Mouse (Mus musculus): ENCODE data around the gene Xpr1.
A peak's percentile ranks its signal among the peaks of the same experiment; 100 is the strongest.

Xpr1 gene

DNA sequence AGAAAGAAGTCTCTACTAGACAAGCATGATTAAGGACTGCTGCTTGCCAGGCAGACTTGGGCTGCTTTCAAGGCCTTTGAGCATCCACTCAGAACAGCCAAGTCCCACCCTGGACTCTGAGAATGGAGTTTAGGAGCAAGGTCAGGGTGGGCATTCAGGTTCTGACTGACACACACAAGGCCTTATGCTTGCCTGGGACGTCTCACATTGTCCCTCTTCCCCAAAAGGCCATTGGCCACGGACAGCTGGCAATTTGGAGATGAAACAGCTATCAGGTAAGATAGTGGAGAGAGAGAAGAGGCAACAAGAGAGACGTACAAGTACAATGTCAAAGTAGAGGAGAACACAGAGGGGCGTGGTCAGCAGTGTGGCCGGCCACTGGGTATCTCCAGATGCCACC lies 165.6 kb downstream of the Xpr1 start:
- DNase-seq (ENCODE audit: low spot score) = no peak

DNA sequence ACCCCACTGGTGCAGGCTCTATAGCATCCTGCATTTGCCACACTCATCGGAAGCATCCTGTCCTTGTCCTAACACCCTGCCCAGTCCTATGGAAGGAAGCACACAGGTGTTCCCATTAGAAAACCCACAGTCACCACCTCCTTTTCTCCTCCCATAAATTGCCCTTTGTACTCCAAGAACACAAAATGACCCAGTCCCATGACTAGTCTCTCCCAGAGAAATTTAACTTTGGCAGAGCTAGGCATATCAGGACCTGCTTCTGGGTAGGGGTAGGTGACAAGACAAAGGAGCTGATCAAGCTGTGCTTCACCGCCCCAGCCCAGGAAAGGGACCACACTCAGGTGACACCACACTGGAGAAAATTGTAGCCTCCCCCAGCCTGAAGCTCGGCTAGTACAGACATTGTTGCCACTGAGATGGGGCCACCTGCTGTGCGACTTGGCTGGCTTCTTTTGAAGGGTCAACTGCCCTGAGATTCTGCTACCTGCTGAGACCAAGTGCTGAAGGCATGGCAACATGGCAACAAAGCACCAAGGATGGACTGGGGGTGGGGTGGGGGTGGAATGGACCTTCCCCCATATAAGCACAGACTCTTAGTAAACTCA lies 166.6 kb downstream of the Xpr1 start:
- no peak for DNase-seq (ENCODE audit: low spot score)

DNA sequence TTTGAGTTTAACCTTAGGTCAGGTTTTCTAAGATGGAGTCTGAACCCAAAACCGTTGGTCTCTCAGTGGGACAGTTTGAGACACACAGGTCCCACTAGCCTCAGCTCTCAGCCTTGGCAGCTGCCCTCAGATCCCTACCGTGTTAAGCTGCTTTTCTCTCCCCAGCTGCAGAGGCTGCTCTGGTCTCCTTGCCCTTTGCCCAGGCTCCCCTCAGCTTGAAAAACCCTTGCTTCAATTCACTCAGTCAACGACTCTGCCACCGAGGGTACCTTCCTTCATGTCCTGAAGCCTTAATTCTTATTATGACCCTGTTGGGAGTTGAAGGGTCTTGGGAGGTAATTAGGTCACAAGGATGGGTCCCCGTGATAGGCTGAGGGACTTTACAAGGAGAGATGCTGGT lies 167.3 kb downstream of the Xpr1 start:
- no peak for DNase-seq (ENCODE audit: low spot score)

DNA sequence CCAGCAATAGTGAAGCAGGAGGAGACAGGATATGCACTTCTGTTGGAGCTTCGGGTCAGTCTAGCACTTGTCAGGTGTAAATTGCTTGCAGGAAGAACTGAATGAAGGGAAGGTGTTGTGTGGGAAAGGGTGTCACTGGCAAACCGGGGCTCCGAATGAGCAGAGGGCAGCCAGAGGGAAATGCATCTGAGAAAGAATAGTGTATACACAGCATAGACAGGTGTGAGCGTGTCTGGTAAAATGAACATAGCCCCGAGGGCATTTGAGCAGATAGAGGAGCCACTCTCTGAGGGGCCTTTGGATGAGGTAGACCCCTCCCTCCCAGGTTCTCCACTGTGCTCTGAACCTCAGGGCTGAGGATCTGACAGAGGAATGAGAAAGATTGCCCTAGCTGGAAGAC lies 169.2 kb downstream of the Xpr1 start:
- DNase-seq (ENCODE audit: low spot score) = no peak

DNA sequence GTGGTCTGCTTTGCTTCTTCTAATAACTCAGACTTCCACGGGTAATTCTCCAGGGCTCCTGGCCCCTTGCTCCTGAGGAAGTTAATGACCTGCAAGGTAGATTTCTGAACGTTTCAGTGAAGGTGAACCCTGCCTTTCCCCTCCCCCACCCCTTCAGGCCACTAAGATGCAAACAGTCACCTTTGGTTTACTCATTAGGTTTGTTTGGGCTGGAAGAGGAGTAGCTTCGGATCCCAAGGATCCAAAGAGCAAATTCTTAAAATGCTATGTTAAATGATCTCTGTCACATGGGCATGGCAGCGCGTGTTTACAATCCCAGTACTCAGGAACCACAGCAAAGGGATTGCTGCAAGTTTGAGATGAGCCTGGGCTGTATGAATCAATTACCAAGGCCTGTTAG lies 169.8 kb downstream of the Xpr1 start:
- no peak for DNase-seq (ENCODE audit: low spot score)

DNA sequence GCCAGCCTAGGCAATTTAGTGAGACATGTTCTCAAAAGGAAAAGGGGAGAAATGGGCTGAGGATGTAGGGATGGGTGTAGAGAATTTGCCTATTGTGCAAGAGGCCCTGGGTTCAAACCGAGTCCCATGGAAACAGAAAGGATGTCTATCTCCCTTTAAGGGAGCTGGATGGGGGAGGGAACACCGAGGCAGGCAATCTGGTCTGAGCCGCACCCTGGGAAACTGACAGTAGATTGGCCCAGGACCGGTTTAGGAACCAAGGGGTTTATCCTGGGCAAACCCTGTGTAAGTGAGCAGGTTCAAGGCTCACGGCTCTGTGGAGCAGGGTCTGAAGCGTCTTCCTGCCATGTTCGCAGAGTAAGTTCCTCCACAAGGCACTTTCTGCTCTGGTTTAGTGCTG lies 171.7 kb downstream of the Xpr1 start:
- DNase-seq (ENCODE audit: low spot score) = no peak

DNA sequence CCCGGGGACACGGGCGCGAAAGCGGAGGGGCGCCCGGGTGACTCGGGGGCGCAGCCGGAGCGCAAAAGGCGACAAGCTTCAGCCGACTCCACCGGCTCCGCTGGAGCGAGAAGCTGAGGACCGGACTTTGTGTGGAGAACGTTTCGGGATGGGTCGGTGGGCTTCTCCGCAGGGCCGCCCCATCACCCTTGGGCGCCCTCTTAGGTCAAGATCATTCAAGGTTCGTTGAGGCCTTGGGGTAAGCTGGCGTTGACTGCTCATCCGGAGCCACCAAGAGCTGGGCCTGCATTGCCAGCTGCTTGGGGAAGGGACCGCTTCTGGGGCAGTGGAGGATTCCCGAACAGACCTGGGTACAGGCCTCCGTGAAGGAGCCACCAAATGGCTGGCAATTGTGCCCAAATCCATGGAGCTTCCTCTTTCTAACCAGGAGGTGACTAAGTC lies 172.4 kb downstream of the Xpr1 start:
- peak; percentile 35 for DNase-seq (ENCODE audit: low spot score)

DNA sequence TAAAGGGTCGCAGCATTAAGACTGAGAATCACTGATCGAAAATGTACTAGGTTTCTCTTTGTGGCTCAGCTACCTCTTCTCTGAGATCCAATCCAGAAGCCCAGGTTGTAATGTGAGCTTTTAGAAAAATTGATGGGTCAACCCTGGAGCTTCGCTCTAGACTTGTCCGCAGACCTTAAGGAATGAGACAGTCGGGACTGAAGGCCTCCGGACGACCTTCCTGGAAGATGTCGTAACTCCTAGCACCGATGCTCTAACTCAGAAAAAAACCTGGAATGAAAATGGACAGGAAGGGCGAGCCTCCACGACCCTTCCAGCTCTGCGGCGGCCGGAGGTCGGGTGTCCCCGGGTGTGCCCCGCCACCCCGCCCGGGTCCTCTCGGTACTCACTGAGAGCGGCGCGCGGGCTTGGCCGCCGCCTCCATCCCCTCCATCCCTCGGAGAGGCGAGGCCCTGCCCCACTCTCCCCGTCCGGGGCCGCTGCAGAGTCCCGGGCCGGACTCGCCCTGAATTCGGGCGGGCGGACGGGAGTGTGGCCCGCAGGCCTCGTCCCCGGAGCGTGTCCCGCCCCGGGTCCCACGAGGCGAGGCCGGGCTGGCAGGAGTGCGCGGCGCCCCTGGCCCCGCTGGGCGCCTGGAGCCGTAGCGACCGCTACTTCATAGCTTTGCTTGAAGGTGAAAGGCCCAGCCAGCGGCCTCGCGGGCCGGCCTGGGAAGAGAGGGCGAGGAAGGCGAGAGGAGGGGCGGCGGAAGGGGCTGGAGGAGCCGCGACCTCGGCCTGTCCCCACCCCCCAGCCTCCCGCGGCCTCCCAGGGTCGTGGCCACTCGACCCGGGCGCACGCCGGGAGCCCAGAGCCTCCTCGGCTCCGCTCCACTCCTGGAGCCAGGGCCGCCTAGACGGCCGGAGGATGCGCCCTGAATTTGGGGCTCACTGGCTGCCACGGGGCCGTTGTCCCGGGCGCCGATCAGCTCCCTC lies 173.1 kb downstream of the Xpr1 start, which contains the start of gene BC034090:
Gene BC034090 (minus strand): TSS at position 648 of the 974 bp plus-strand sequence.
- DNase-seq (ENCODE audit: low spot score) = peak; percentile 52

DNA sequence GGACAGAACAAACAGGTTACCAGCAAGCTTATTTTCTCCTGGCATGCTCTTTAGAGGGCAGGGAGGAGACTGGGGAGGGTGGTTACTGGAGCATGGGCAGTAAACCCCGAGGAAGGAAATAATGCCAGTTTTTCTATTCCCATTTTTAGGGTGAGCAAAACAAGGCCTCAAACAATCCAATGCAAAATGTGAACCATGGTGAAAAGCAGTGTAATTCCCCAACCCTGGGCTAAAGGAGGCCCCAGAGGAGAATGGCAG lies 174.8 kb downstream of the Xpr1 start:
- DNase-seq (ENCODE audit: low spot score) = no peak

DNA sequence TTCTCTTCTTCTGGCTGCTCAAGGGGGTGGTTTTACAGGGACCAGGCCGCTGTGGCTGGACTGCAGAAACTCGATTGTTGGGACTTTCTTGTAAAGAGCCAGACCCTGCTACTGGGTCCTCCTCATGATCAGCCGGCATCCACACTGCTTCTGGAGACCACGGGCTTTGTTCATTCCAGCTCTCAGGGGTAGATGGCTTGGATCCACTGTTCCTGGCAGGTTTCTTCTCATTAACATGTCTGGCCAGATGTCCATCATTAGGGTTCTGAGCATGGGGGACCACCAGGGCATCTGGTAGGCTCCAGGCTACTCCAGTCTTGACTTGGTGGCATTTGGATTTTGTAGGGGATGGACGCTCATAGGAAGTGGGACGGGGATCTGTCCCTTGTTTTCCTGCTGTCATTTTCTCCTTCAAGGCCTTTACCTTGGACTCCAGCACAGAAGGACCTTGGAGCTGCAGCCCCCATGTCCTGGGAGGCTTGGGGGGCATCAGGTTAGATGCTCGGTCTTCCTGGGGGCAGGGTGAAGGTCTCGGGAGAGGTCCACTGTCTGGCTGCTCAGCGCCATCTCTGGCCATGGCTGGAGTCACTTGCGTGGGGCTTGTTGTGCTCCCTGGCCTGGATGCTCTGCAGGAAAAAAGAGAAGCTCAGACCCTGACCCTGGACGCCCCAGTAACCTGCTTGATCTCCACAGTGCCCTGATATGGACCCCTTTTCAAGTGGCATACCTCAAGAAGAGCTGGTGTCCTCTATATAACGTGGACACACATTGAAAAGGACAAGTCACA lies 175.3 kb downstream of the Xpr1 start:
- DNase-seq (ENCODE audit: low spot score) = no peak

DNA sequence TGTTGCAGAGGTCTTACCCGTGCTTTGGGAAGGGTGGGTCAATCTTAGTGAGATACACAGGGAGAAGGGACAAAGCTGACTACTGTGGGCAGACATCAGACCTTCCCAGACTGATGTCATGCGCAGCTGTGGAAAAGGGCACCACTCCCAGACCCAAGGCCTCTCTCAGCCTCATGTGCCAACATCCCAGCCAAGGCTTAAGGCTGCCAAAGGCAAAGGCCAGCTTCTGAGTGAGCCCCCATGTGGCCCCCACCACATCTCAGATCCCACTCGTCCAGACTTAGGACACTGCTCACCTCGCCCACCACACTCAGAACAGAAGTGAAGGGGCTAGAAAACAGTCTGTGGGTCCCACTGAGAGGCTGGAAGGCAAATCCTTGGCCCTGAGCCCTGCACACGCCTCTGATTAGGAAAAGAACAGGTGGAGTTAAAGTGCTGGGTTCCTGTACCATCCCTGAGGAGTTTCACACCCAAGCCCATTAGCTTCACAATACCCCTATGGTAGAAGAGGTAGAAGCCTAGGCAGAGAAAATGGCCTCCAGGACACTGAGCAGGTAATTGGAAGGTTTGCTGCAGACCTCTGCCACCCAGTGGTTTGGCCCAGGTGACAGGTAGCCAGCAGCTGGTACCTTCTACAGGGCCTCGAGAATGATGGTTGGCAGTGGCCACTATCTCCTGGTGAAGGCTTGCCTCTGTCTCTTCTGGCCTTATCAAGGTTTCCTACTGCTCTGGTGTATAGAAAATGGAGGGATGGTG lies 177.1 kb downstream of the Xpr1 start:
- DNase-seq (ENCODE audit: low spot score) = peak; percentile 42

DNA sequence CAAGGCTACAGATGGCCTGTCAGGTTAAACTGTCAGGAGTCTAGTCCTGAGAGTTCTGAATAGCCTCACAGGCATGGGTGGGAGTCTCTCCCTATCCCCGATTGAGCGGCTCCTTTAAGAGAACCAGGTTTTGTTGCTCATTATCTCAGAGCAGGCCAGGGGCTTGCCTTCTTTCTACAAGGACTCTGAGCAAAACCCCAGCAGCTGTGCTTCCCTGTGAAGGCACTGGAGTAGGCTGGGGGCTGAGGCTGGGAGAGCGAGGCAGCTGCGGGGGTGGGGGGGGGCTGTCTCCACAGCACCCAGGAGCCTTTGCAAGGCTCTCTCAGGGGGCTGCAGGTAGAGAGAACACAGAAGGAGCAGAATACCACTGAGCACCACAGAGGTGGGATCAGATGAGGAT lies 178.0 kb downstream of the Xpr1 start:
- no peak for DNase-seq (ENCODE audit: low spot score)

DNA sequence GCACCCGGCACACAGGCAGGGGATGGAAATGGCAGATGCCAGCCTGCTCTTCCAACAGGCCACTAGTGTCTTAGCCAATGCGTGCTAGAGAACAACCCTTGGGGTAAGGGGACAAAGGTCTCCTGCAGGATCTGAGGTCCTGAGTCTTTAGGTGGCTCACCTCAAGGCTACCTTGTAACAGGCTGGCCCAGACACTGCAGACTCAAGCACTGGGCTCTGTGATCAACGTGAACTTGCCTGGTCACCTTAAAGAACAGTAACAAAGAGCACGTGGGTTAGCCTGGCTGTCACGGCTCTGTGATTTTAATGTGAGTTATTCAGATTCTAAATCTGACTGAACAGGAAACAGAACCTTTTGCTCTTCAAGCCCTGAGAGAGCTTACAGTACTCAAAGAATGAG lies 179.1 kb downstream of the Xpr1 start:
- no peak for DNase-seq (ENCODE audit: low spot score)

DNA sequence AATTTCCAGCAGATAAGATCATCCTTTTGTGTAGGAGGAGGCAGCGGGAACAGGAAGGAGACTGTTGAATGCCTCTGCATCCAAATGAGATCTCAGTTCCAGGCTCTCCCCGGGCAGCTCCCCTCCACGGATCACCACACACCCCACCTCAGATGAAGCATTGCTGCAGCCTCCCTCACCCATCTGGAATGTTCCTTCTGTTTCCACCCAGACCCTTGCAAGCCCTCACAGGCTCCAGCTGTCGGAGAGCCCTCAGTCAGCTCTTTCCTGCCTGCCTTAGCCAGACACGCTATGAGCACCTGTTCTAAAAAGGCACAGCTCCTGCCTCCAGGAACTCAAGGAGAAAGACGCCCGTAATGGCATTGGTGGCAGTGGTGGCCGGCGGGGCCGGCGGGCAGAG lies 179.8 kb downstream of the Xpr1 start:
- no peak for DNase-seq (ENCODE audit: low spot score)

DNA sequence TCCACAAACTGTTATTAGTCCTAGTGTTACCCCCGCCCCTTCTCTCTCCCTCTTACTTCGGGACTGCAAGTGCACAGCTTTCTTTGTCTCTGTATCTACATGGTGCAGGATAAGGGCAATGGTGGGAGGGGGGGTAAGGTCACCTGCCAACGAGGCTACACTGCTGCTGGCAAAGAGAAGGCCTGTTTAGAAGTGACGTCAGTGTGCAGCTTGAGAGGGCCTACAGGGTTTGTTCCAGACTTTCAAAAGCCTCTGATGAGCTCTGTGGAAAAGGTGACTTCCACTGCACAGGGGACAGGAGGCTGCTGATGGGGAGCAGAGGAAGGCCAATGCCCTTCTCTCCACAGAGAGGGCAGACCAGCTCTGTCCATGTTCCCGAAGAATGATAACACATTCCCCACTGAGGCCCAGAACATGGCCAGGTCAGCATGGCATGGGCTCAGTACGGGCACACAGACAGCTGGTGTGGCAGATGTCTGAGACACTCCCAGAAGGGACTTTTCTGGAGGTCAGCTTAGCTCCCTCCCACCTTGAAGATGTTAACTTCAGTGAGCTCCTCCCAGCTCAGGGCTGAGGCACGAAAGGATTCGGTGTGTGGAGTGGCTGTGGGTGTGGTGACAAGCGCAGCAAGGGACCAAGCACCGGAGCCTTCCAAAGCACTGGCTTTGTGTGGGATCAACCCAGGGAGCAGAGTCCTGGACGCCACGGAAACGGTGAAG lies 180.8 kb downstream of the Xpr1 start:
- no peak for DNase-seq (ENCODE audit: low spot score)

DNA sequence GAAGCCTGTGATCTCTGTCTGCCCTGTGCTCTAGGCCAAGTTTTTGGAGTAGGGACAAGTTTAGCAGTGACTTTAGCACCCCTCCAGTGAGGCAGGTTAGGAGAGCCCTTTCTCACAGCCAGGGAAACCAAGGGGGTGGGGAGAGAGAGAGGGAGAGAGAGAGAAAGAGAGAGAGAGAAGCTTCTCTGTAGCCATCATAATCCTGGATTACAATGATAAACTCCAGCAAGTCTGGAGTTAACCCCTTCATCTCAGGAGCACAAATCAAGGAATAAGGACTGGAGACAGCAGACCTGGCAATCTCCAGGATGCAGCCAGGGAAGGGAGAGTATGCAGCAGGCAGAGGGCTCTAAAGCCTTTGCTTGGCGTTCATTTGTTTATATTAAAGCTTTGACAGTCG lies 181.6 kb downstream of the Xpr1 start:
- DNase-seq (ENCODE audit: low spot score) = no peak

DNA sequence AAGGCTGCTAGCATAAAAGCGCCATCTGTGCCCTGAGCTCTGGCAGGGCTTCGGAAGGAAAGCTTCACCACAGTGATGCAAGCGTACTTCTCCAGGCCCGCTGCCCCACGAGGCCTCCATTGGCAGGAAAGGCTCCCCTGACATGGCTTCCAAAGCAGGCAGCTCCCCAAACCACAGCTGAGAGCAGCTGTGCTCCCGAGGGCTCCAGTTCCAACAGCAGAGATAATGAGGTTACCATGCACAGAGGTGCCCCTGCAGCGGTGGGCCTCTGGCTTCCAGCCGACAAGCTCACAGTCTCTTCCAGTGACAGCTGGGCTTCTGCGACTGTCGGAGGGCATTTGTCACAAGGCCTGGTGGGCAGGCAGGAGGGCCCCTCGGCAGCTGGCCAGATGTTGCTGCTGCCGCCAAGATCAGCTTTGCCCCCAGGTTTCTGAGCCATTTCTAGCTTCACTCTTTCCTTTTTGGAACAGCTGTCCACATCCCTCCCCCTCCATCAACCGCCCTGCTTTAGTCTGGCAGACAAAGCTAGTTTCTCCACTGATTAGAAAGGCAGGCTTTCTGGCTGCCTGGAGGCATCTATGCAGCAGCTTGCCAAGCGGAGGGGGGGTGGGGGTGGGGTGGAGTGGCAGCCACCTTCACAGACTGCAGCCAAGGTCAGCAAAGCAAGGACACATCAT lies 183.1 kb downstream of the Xpr1 start:
- DNase-seq (ENCODE audit: low spot score) = peak; percentile 97

DNA sequence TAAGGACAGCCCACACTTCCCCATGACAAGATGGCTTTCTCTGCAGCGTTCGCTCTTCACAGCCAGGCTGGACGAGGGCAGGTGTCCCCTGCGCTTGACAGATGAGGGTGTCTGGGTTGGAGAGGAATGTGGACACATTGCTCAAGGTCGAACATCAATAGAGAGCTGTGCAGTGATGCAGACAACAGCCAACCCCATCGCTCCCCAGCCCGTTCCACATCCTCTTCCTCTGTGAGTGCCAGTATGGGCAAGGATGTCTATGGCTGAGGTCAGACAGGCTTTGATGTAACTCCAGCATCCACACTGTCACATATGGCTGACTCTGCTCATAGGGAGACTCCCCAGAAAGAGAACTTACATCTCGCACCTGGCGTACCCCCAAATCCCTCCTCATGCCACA lies 183.8 kb downstream of the Xpr1 start:
- DNase-seq (ENCODE audit: low spot score) = no peak

DNA sequence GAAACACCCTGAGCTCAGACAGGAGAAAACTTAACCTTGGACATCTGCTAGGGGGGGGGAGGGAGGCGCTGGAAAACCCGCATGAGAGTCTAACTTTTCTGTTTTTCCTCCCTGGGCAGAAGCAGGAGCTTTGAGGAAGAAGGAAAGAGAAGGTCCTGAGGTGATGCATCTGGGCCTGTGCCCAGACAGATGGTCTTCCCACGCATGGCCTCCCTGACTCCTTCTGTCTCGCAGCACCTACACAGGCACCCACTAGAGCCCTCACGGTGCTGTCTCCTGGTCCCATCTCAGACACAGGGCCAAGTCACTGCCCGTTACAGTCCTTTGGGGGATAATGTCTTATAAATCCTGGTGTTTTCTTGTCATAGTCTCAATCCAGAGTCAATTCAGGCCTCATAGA lies 184.4 kb downstream of the Xpr1 start:
- no peak for DNase-seq (ENCODE audit: low spot score)

DNA sequence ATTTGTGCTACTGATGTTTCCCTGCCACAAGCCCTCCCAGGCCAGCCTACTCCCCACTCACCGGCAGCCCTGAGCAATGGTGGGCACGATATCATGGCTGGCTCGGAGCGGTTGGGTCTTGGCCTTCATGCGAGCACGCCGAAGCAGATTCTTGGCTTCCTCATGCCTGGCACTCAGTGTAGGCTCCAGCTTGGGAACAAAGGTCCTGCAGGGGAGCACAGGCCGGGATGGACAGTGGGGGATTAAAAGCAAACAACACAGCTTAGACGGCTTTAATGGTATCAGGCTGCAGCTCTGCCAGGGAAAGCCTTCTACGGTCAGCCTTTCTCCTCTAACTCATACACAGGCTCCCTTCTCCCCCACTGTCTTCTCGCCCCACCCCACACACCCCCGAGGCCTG lies 184.8 kb downstream of the Xpr1 start:
- DNase-seq (ENCODE audit: low spot score) = no peak
